14 mouse cellular contexts compared by ENCODE assay signal in genomic region chr12:17084499-17085208, GRCm38 (mm10).
DNase-seq lines count a peak whose midpoint lies in the region; ATAC-seq and TF ChIP-seq lines count a peak whose summit lies in the region.
"Had no signal": no experiment of that assay in that cellular context is flagged by ENCODE, and none has a peak within 500 bp of the region (broad histone marks: within the 10 kb centered on the region; RNA-seq: fewer than 3 reads in every experiment).

No protein-coding gene starts in this region.

- H3K9me3 ChIP-seq in forebrain, embryonic 14.5 days (replicated peaks; ENCODE audit: control insufficient read depth, low read length) = no peaks in the 10 kb centered on the region
- H3K9me3 ChIP-seq: heart, embryonic 12.5 days; hindbrain, embryonic 12.5 days; midbrain, embryonic 15.5 days had no signal

- H3K4me1 ChIP-seq in cortical plate, adult 2 months (ENCODE audit: control insufficient read depth, insufficient read depth, low read length) = peaks cover 9% of the 10 kb centered on the region
- H3K4me1 ChIP-seq in forebrain, embryonic 14.5 days (ENCODE audit: control insufficient read depth, insufficient read depth, low read length) = peaks cover under 1% of the 10 kb centered on the region; the same call in 1 of the 2 replicates

- DNase-seq in left cerebral cortex, adult 11 months (ENCODE audit: low spot score) = peak; percentile 72
- DNase-seq in left cerebral cortex, postnatal 4 days = no peak
- DNase-seq in left cerebral cortex, postnatal 14 days (ENCODE audit: low spot score in 2 of 2) = peak; percentile 83 to 88
- DNase-seq in thymus, postnatal 10 days (ENCODE audit: low spot score in 2 of 2) = peak; percentile 5 to 15
- no peak for DNase-seq in forebrain, embryonic 14.5 days (ENCODE audit: low spot score)
- DNase-seq in urinary bladder, postnatal 36 days (ENCODE audit: low spot score in 2 of 2) = no peak
- DNase-seq in cerebellum, postnatal 25 days = no peak
- DNase-seq: adrenal gland, postnatal 10 days; kidney, postnatal 10 days had no signal

- intact Hi-C loops in left cerebral cortex, postnatal 4 days (cut with DNase I) = no loop called here
- intact Hi-C loops in left cerebral cortex, postnatal 14 days (cut with DNase I) = loop anchor here (5.0 kb wide), 1 partner anchor 47 kb away; no protein-coding TSS in a partner anchor

- no peak for ATAC-seq in forebrain, embryonic 14.5 days
- ATAC-seq: midbrain, embryonic 15.5 days had no signal

- H3K36me3 ChIP-seq in forebrain, embryonic 14.5 days (ENCODE audit: control insufficient read depth, insufficient read depth, low read length) = no peaks in the 10 kb centered on the region
- H3K36me3 ChIP-seq: heart, embryonic 12.5 days; hindbrain, embryonic 12.5 days; midbrain, embryonic 15.5 days had no signal

- no peak overlapping the region for H3K4me2 ChIP-seq in forebrain, embryonic 14.5 days (ENCODE audit: low read length)
- H3K4me2 ChIP-seq: heart, embryonic 12.5 days; hindbrain, embryonic 12.5 days; midbrain, embryonic 15.5 days had no signal

- no peak for TF ChIP-seq CTCF in cortical plate, adult 2 months (IDR thresholded peaks at IDR 0.05; ENCODE audit: extremely low read depth, insufficient read depth, low read length)

- peak overlapping the region; percentile 63 for H3K27ac ChIP-seq in cortical plate, adult 2 months (ENCODE audit: insufficient read depth, low read length)
- H3K27ac ChIP-seq in forebrain, embryonic 14.5 days (ENCODE audit: low read depth, low read length) = no peak overlapping the region
- H3K27ac ChIP-seq: hindbrain, embryonic 12.5 days; midbrain, embryonic 15.5 days had no signal

- TF ChIP-seq POLR2A in cortical plate, adult 2 months (IDR thresholded peaks at IDR 0.05; ENCODE audit: extremely low read depth, insufficient read depth, low read length) = no peak

- 83% methylated on average over 9 of the region's 9 CpGs for WGBS in forebrain, embryonic 14.5 days

- no peak overlapping the region for H3K4me3 ChIP-seq in cortical plate, adult 2 months (ENCODE audit: insufficient read depth, low read length)
- H3K4me3 ChIP-seq in forebrain, embryonic 14.5 days (ENCODE audit: low read depth, low read length) = no peak overlapping the region
- H3K4me3 ChIP-seq: heart, embryonic 12.5 days; hindbrain, embryonic 12.5 days; midbrain, embryonic 15.5 days had no signal

- H3K27me3 ChIP-seq in forebrain, embryonic 14.5 days (replicated peaks; ENCODE audit: control insufficient read depth, insufficient read depth, low read length) = no peaks in the 10 kb centered on the region
- H3K27me3 ChIP-seq: CH12.LX; heart, embryonic 12.5 days; hindbrain, embryonic 12.5 days; midbrain, embryonic 15.5 days had no signal

- H3K9ac ChIP-seq in forebrain, embryonic 14.5 days (ENCODE audit: low read length) = no peak overlapping the region
- H3K9ac ChIP-seq: heart, embryonic 12.5 days; hindbrain, embryonic 12.5 days; midbrain, embryonic 15.5 days had no signal

Comparison
In these comparisons a context has a peak if more than half of its experiments do, and no peak if none do; other contexts are left out.
1. DNase-seq: peak in left cerebral cortex, adult 11 months (single experiment), left cerebral cortex, postnatal 14 days (2 of 2) and thymus, postnatal 10 days (2 of 2); none in left cerebral cortex, postnatal 4 days (single experiment), forebrain, embryonic 14.5 days (single experiment), urinary bladder, postnatal 36 days (0 of 2) and cerebellum, postnatal 25 days (0 of 2).